9 mouse cellular contexts compared by ENCODE assay signal in genomic region chr11:120030145-120030901, GRCm38 (mm10). TPM values are rescaled to one million over a fixed set of nuclear protein-coding genes. Genes with fewer than 3 reads are reported as not detected.
DNase-seq lines count a peak whose midpoint lies in the region; ATAC-seq and TF ChIP-seq lines count a peak whose summit lies in the region.
"Had no signal": no experiment of that assay in that cellular context is flagged by ENCODE, and none has a peak within 500 bp of the region (broad histone marks: within the 10 kb centered on the region; RNA-seq: fewer than 3 reads in every experiment).

No protein-coding gene starts in this region.

- TF ChIP-seq CTCF in liver, embryonic 14.5 days (IDR thresholded peaks at IDR 0.05; ENCODE audit: low read depth): peak; percentile 75

- H3K4me3 ChIP-seq in hindbrain, embryonic 14.5 days (replicated peaks; ENCODE audit: low read length): no peak overlapping the region
- H3K4me3 ChIP-seq in liver, embryonic 14.5 days (ENCODE audit: insufficient read depth in 1 of 2, low read depth in 2 of 2, low read length in 2 of 2): no peak overlapping the region
- no peak overlapping the region for H3K4me3 ChIP-seq in neural tube, embryonic 14.5 days (ENCODE audit: low read depth, low read length)
- H3K4me3 ChIP-seq: heart, embryonic 13.5 days had no signal

- H3K4me2 ChIP-seq in hindbrain, embryonic 14.5 days (replicated peaks): no peak overlapping the region
- no peak overlapping the region for H3K4me2 ChIP-seq in liver, embryonic 14.5 days (ENCODE audit: low read depth)
- H3K4me2 ChIP-seq in neural tube, embryonic 14.5 days (ENCODE audit: low read depth, low read length): no peak overlapping the region
- H3K4me2 ChIP-seq: heart, embryonic 13.5 days had no signal

- TF ChIP-seq EP300 in liver, embryonic 14.5 days (IDR thresholded peaks at IDR 0.05; ENCODE audit: low read depth): no peak

- DNase-seq in CD4-positive, CD25-positive, alpha-beta regulatory T cell, adult 2 months (ENCODE audit: low read depth, low spot score): peak; percentile 37
- peak; percentile 71 for DNase-seq in Muller cell, postnatal 12 days (ENCODE audit: inconsistent ontology term)
- DNase-seq in embryo, embryonic 11 days: peak; percentile 80
- peak; percentile 62 for DNase-seq in hindbrain, embryonic 14.5 days (ENCODE audit: low spot score)
- DNase-seq in liver, embryonic 14.5 days (ENCODE audit: low read depth in 3 of 3, low spot score in 3 of 3): no peak
- no peak for DNase-seq in left cerebral cortex, adult 18-20 months (ENCODE audit: low spot score in 2 of 2)

- H3K9ac ChIP-seq in hindbrain, embryonic 14.5 days: no peak overlapping the region
- no peak overlapping the region for H3K9ac ChIP-seq in liver, embryonic 14.5 days (replicated peaks)
- H3K9ac ChIP-seq in neural tube, embryonic 14.5 days (replicated peaks; ENCODE audit: low read depth, low read length): no peak overlapping the region
- H3K9ac ChIP-seq: heart, embryonic 13.5 days had no signal

- no peaks in the 10 kb centered on the region for H3K27me3 ChIP-seq in hindbrain, embryonic 14.5 days (ENCODE audit: control insufficient read depth, insufficient read depth, low read length)
- no peaks in the 10 kb centered on the region for H3K27me3 ChIP-seq in liver, embryonic 14.5 days (ENCODE audit: control insufficient read depth, insufficient read depth, low read length)
- no peaks in the 10 kb centered on the region for H3K27me3 ChIP-seq in neural tube, embryonic 14.5 days (ENCODE audit: control insufficient read depth, insufficient read depth, low read length)
- H3K27me3 ChIP-seq: heart, embryonic 13.5 days had no signal

- 37% methylated on average over 10 of the region's 10 CpGs for WGBS in hindbrain, embryonic 14.5 days
- 33% methylated on average over 10 of the region's 10 CpGs for WGBS in liver, embryonic 14.5 days (ENCODE audit: insufficient replicate concordance)
- WGBS in neural tube, embryonic 14.5 days: 37% methylated on average over 10 of the region's 10 CpGs

- H3K36me3 ChIP-seq in hindbrain, embryonic 14.5 days (replicated peaks; ENCODE audit: control insufficient read depth, insufficient read depth): no peaks in the 10 kb centered on the region
- H3K36me3 ChIP-seq in liver, embryonic 14.5 days (replicated peaks; ENCODE audit: control insufficient read depth, insufficient read depth, low read depth): no peaks in the 10 kb centered on the region
- H3K36me3 ChIP-seq in neural tube, embryonic 14.5 days (ENCODE audit: control insufficient read depth, insufficient read depth, low read length): no peaks in the 10 kb centered on the region
- H3K36me3 ChIP-seq: heart, embryonic 13.5 days had no signal

- H3K27ac ChIP-seq in hindbrain, embryonic 14.5 days: no peak overlapping the region
- H3K27ac ChIP-seq in liver, embryonic 14.5 days: no peak overlapping the region
- no peak overlapping the region for H3K27ac ChIP-seq in neural tube, embryonic 14.5 days (ENCODE audit: low read depth, low read length)
- H3K27ac ChIP-seq: heart, embryonic 13.5 days had no signal

- H3K9me3 ChIP-seq in hindbrain, embryonic 14.5 days (ENCODE audit: control insufficient read depth, low read length): no peaks in the 10 kb centered on the region
- H3K9me3 ChIP-seq in liver, embryonic 14.5 days (ENCODE audit: control insufficient read depth, low read length): no peaks in the 10 kb centered on the region
- no peaks in the 10 kb centered on the region for H3K9me3 ChIP-seq in neural tube, embryonic 14.5 days (ENCODE audit: control insufficient read depth, low read length)
- H3K9me3 ChIP-seq: heart, embryonic 13.5 days had no signal

- no peak for ATAC-seq in CD4-positive, CD25-positive, alpha-beta regulatory T cell, adult 4 months
- ATAC-seq in hindbrain, embryonic 14.5 days (ENCODE audit: low FRiP score): 0 out of 2 replicates have a peak, but pooled peaks have one; percentile 35
- ATAC-seq in liver, embryonic 14.5 days (ENCODE audit: insufficient read depth): peak; percentile 14; the same call in 1 of the 2 replicates
- peak; percentile 41; the same call in 1 of the 2 replicates for ATAC-seq in neural tube, embryonic 14.5 days (ENCODE audit: low read depth)

- H3K4me1 ChIP-seq in hindbrain, embryonic 14.5 days (replicated peaks; ENCODE audit: control insufficient read depth, insufficient read depth, low read length): no peaks in the 10 kb centered on the region
- H3K4me1 ChIP-seq in liver, embryonic 14.5 days (replicated peaks; ENCODE audit: control insufficient read depth in 2 of 2, insufficient read depth in 2 of 2, low read length in 1 of 2): 0 out of 4 replicates have a peak, but pooled peaks cover 0 to 2% of the 10 kb centered on the region in 2 experiments
- no peaks in the 10 kb centered on the region for H3K4me1 ChIP-seq in neural tube, embryonic 14.5 days (ENCODE audit: control insufficient read depth, insufficient read depth, low read length)

RNA-seq across cellular contexts. Expression of gene Aatk, which starts 16.6 kb away (rescaled TPM):
- not detected for polyA plus RNA-seq in CD4-positive, CD25-positive, alpha-beta regulatory T cell, adult 4 months (2017; shearing (Covaris generic))
- 45.3 and 49.1 TPM in 2 replicates for polyA plus RNA-seq in hindbrain, embryonic 14.5 days (2014; fragmentation: Nextera tagmentation; extraction: Ambion mirVana)
- polyA plus RNA-seq in liver, embryonic 14.5 days (2012; rRNA removed): 0.45 and 0.57 TPM in 2 replicates
- 0.13 and 0.27 TPM in 2 replicates for polyA plus RNA-seq in liver, embryonic 14.5 days (2014; fragmentation: Nextera tagmentation; extraction: Ambion mirVana)
- 32.2 and 37.7 TPM in 2 replicates for polyA plus RNA-seq in neural tube, embryonic 14.5 days (2014; fragmentation: Nextera tagmentation; extraction: Ambion mirVana)
- 100 to 1,000 TPM; 185 to 187 TPM for total RNA-seq in left cerebral cortex, adult 18-20 months (2021)

RNA-seq across cellular contexts. Expression of gene Cep131, which starts 56.3 kb away (rescaled TPM):
- under 1 TPM in 1 of 2 experiments, not detected in 1; 0.47 TPM for polyA plus RNA-seq in CD4-positive, CD25-positive, alpha-beta regulatory T cell, adult 4 months (2017; shearing (Covaris generic))
- polyA plus RNA-seq in hindbrain, embryonic 14.5 days (2014; fragmentation: Nextera tagmentation; extraction: Ambion mirVana): 27.8 and 28.1 TPM in 2 replicates
- 2.3 and 4.4 TPM in 2 replicates for polyA plus RNA-seq in liver, embryonic 14.5 days (2012; rRNA removed)
- polyA plus RNA-seq in liver, embryonic 14.5 days (2014; fragmentation: Nextera tagmentation; extraction: Ambion mirVana): 2.4 and 2.7 TPM in 2 replicates
- polyA plus RNA-seq in neural tube, embryonic 14.5 days (2014; fragmentation: Nextera tagmentation; extraction: Ambion mirVana): 20.4 and 23.6 TPM in 2 replicates
- 10 to 100 TPM; 20.6 to 31.9 TPM for total RNA-seq in left cerebral cortex, adult 18-20 months (2021)

Comparison
In these comparisons a context has a peak if more than half of its experiments do, and no peak if none do; other contexts are left out.
1. DNase-seq: peak in CD4-positive, CD25-positive, alpha-beta regulatory T cell, adult 2 months (single experiment), Muller cell, postnatal 12 days (single experiment), embryo, embryonic 11 days (single experiment) and hindbrain, embryonic 14.5 days (single experiment); none in liver, embryonic 14.5 days (0 of 3) and left cerebral cortex, adult 18-20 months (0 of 2).
2. RNA of gene Aatk, which starts 16.6 kb away (polyA plus RNA-seq): 45.3 to 49.1 TPM in hindbrain, embryonic 14.5 days and 32.2 to 37.7 TPM in neural tube, embryonic 14.5 days; 0.13 to 0.57 TPM in liver, embryonic 14.5 days and not detected in CD4-positive, CD25-positive, alpha-beta regulatory T cell, adult 4 months; every median in the first group is over 10 times any median in the second.